Mouse (Mus musculus) ES-E14 (cell line): ENCODE measurements around the gene C330007P06Rik.

ENCODE experiments used
- CHD2 ChIP-seq: IDR thresholded peaks from 2 replicates; pipeline ENCODE4 v1.6.1; 2014; ENCODE audit warnings: mild to moderate bottlenecking, low read depth, low read length, inconsistent platforms
- HCFC1 ChIP-seq: IDR thresholded peaks from 2 replicates; pipeline ENCODE4 v1.6.1; 2012; ENCODE audit warnings: low read length, inconsistent platforms, borderline replicate concordance; ENCODE audit not compliant: insufficient read depth
- ZC3H11A ChIP-seq: IDR thresholded peaks from 2 replicates; pipeline ENCODE4 v1.6.1; 2012; ENCODE audit warnings: low read depth, mild to moderate bottlenecking, inconsistent platforms, low read length, borderline replicate concordance
- ZNF384 ChIP-seq: IDR thresholded peaks from 2 replicates; pipeline ENCODE4 v1.6.1; 2012; ENCODE audit warnings: low read depth, low read length, inconsistent platforms

- no peak for TF ChIP-seq ZC3H11A
- no peak for TF ChIP-seq CHD2
- no peak for TF ChIP-seq ZNF384
- no peak for TF ChIP-seq HCFC1
Observed at GRCm38 (mm10) chrX:36837069-36837676, 36.7 kb downstream of the C330007P06Rik start.
